Mouse (Mus musculus): ENCODE measurements around the gene Ston1. TPM values are rescaled to one million over a fixed set of nuclear protein-coding genes. Genes with fewer than 3 reads are reported as not detected.
A peak's percentile ranks its signal among the peaks of the same experiment; 100 is the strongest.

Ston1 gene
- polyA plus RNA-seq, 1 experiment from 2014 or later: 2.4 TPM

DNA sequence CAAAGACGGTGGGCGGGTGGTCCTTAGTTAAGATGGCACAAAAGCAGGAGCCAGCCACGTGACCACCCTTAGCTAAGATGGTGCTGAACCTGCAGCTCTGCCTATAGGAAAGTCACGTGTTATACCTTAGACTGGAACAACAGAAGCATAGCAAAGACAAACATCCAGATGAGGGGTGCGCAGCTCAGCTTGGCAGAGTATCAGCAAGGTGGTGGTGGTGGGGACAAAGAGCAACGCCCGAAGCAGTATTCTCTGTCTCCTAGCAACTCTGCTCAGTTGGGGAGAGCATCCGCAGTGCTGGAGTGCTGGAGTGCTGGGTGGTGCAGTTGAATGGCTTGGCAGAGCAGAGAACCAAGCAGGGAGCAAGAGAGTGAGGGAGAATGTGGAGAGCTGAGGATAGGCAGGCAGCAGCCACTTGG is 108.8 kb downstream of the Ston1 start:
- WGBS: 20% methylated on average over 8 of the region's 8 CpGs
- Histone ChIP-seq H3K9me3 (no peaks in the 10 kb centered on the region), H3K27ac (no peak overlapping the region), H3K4me3 (replicated peaks) (no peak overlapping the region), H3K27me3 (no peaks in the 10 kb centered on the region), H3K36me3 (replicated peaks) (no peaks in the 10 kb centered on the region), H3K4me2 (no peak overlapping the region), H3K4me1 (peaks cover 9% of the 10 kb centered on the region), H3K9ac (no peak overlapping the region)
- peak; percentile 75 for ATAC-seq (ENCODE audit: low FRiP score)

Other genes with a start within 250 kb of the Ston1 start
- 13.4 and 14.9 TPM in 2 replicates for gene Foxn2, start 157.0 kb upstream of the Ston1 start, polyA plus RNA-seq (2016; fragmentation: Nextera tagmentation; extraction: Ambion mirVana)
- 20.8 and 22.0 TPM in 2 replicates for gene Ppp1r21, start 67.6 kb upstream of the Ston1 start, polyA plus RNA-seq (2016; fragmentation: Nextera tagmentation; extraction: Ambion mirVana)
- gene Gtf2a1l, start 71.0 kb downstream of the Ston1 start, polyA plus RNA-seq (2016; fragmentation: Nextera tagmentation; extraction: Ambion mirVana): not detected in 2 replicates
- gene Lhcgr, start 194.3 kb downstream of the Ston1 start, polyA plus RNA-seq (2016; fragmentation: Nextera tagmentation; extraction: Ambion mirVana): 0.06 and 0.69 TPM in 2 replicates

All from forebrain, embryonic 12.5 days (tissue).